In the genomic region with DNA sequence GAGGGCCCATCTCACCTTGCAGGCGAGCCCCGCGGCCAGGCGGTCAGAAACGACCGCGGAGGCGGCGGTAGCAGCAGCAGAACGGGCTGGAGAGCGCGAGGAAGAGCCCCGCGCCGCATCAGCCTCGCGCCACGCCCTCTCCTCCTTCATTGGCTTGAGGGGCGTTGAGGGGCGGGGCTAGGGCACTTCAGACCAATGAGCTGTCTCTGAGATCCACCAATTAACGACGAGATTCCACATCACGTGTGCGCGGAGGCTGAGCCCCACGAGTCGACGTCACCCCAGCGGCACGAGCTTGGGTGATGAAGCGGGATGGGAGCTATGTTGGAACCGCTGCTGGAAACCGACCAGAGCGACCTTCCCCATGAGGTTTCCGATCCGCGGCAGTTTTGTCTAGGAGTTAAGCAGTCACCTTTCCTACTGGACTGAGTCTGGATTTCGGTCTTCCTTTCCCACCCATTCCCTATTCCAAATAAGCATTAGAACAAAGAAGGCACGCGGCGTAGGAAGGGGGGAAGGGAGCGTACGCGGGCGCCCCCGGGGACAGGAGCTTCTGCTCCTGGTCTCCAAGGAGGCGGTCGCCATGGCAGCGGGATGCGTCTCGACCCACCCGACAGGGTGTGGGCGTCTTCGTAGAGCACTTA, we compare ENCODE assay signal across 8 mouse cellular contexts. TPM values are rescaled to one million over a fixed set of nuclear protein-coding genes. Genes with fewer than 3 reads are reported as not detected.
DNase-seq lines count a peak whose midpoint lies in the region; ATAC-seq lines count a peak whose summit lies in the region.

Gene 1700037H04Rik (minus strand): TSS at position 144 of the 644 bp plus-strand sequence.

- H3K4me1 ChIP-seq in hindbrain, embryonic 15.5 days (replicated peaks): peaks cover 30% of the 10 kb centered on the region

- peak within 1 kb of the TSS; percentile 93 for H3K27ac ChIP-seq in hindbrain, embryonic 15.5 days (replicated peaks)

- peak; percentile 97 for ATAC-seq in hindbrain, embryonic 15.5 days (ENCODE audit: low FRiP score, low read depth)

- DNase-seq in T-cell, adult 2 months (ENCODE audit: low spot score): peak; percentile 95
- peak; percentile 96 for DNase-seq in cerebellum, postnatal 36 days
- peak; percentile 93 to 97 for DNase-seq in frontal cortex, postnatal 36 days (ENCODE audit: low spot score in 2 of 2)
- DNase-seq in left cerebral cortex, adult 11 months (ENCODE audit: low spot score): peak; percentile 94
- peak; percentile 97 for DNase-seq in lung, postnatal 4 days
- DNase-seq in retina, postnatal 7 days (ENCODE audit: low read depth, low spot score): peak; percentile 97
- peak; percentile 81 for DNase-seq in urinary bladder, adult 2 months (ENCODE audit: low spot score)

- peak within 1 kb of the TSS; percentile 74 for H3K9ac ChIP-seq in hindbrain, embryonic 15.5 days

- peak within 1 kb of the TSS; percentile 69 for H3K4me3 ChIP-seq in hindbrain, embryonic 15.5 days

- under 1% methylated on average over 54 of the region's 54 CpGs for WGBS in hindbrain, embryonic 15.5 days

- no peaks in the 10 kb centered on the region for H3K27me3 ChIP-seq in hindbrain, embryonic 15.5 days

- H3K9me3 ChIP-seq in hindbrain, embryonic 15.5 days: no peaks in the 10 kb centered on the region

- H3K4me2 ChIP-seq in hindbrain, embryonic 15.5 days: peak within 1 kb of the TSS; percentile 76

- no peaks in the 10 kb centered on the region for H3K36me3 ChIP-seq in hindbrain, embryonic 15.5 days

RNA-seq across cellular contexts. Expression of gene 1700037H04Rik, which starts in this region (rescaled TPM):
- 86.4 and 90.9 TPM in 2 replicates for polyA plus RNA-seq in hindbrain, embryonic 15.5 days (2015; fragmentation: Nextera tagmentation; extraction: Ambion mirVana)
- 51.9 and 54.5 TPM in 2 replicates for polyA plus RNA-seq in urinary bladder, adult 2 months (2012; rRNA removed)

Comparison
In these comparisons a context has a peak if more than half of its experiments do, and no peak if none do; other contexts are left out.
1. Peak in every context shown above with its lines: DNase-seq, ATAC-seq, H3K4me3 ChIP-seq and H3K27ac ChIP-seq.